Mouse (Mus musculus): ENCODE data around the gene Commd9. TPM values are rescaled to one million over a fixed set of nuclear protein-coding genes. Genes with fewer than 3 reads are reported as not detected.

Gene Commd9
- polyA plus RNA-seq, 1 experiment from 2014 or later = 85.3 TPM

- peak; percentile 65; the same call in 1 of the 2 replicates for ATAC-seq (ENCODE audit: low FRiP score)
- H3K4me2 ChIP-seq (replicated peaks) = no peak overlapping the region; the same call in 1 of the 2 replicates
These were observed 5.1 kb downstream of the Commd9 start for GRCm38 (mm10) chr2:101891143-101891542.

GRCm38 (mm10) chr2:101894126-101894525 lies 8.1 kb downstream of the Commd9 start:
- Histone ChIP-seq H3K9me3 (replicated peaks) (no peaks in the 10 kb centered on the region), H3K4me3 (no peak overlapping the region), H3K4me2 (replicated peaks) (no peak overlapping the region), H3K36me3 (0 out of 2 replicates have a peak, but pooled peaks cover 10% of the 10 kb centered on the region), H3K9ac (no peak overlapping the region), H3K4me1 (peaks cover 24% of the 10 kb centered on the region), H3K27me3 (no peaks in the 10 kb centered on the region), H3K27ac (no peak overlapping the region)
- ATAC-seq (ENCODE audit: low FRiP score) = no peak
- WGBS = 94% methylated on average over 3 of the region's 3 CpGs

More at GRCm38 (mm10) chr2:101891143-101891542, 5.1 kb downstream of the Commd9 start:
- H3K4me1 ChIP-seq = peaks cover 24% of the 10 kb centered on the region
- no peak overlapping the region for H3K4me3 ChIP-seq
- H3K9ac ChIP-seq = no peak overlapping the region
- H3K36me3 ChIP-seq = 0 out of 2 replicates have a peak, but pooled peaks cover 3% of the 10 kb centered on the region
- no peaks in the 10 kb centered on the region for H3K27me3 ChIP-seq
- WGBS = 36% methylated on average over 7 of the region's 7 CpGs
- H3K9me3 ChIP-seq (replicated peaks) = no peaks in the 10 kb centered on the region
- peak overlapping the region; percentile 67 for H3K27ac ChIP-seq

GRCm38 (mm10) chr2:101896425-101897204 lies 10.6 kb downstream of the Commd9 start:
- no peak overlapping the region for H3K4me3 ChIP-seq
- H3K4me1 ChIP-seq = peaks cover 16% of the 10 kb centered on the region
- no peak overlapping the region for H3K9ac ChIP-seq
- peak; percentile 39; the same call in 1 of the 2 replicates for ATAC-seq (ENCODE audit: low FRiP score)
- H3K27me3 ChIP-seq = no peaks in the 10 kb centered on the region
- no peak overlapping the region for H3K4me2 ChIP-seq (replicated peaks)
- no peaks in the 10 kb centered on the region for H3K9me3 ChIP-seq (replicated peaks)
- peaks cover 28% of the 10 kb centered on the region for H3K36me3 ChIP-seq
- 62% methylated on average over 10 of the region's 10 CpGs for WGBS
- 0 out of 2 replicates have a peak overlapping the region, but pooled peaks have one; percentile 23 for H3K27ac ChIP-seq

- no peak overlapping the region for H3K9ac ChIP-seq
- peaks cover 19% of the 10 kb centered on the region for H3K36me3 ChIP-seq
- no peak for ATAC-seq (ENCODE audit: low FRiP score)
- 79% methylated on average over 4 of the region's 4 CpGs for WGBS
- H3K4me1 ChIP-seq = peaks cover 6% of the 10 kb centered on the region
- H3K9me3 ChIP-seq (replicated peaks) = no peaks in the 10 kb centered on the region
- H3K4me3 ChIP-seq = no peak overlapping the region
- no peak overlapping the region for H3K4me2 ChIP-seq (replicated peaks)
- H3K27me3 ChIP-seq = no peaks in the 10 kb centered on the region
- H3K27ac ChIP-seq = no peak overlapping the region
These were observed 16.1 kb downstream of the Commd9 start for GRCm38 (mm10) chr2:101902196-101902595.

- Histone ChIP-seq H3K27me3 (no peaks in the 10 kb centered on the region), H3K9ac (peak overlapping the region; percentile 46; the same call in 1 of the 2 replicates), H3K36me3 (peaks cover 11% of the 10 kb centered on the region; the same call in 1 of the 2 replicates), H3K9me3 (replicated peaks) (no peaks in the 10 kb centered on the region), H3K27ac (peak overlapping the region; percentile 56; the same call in 1 of the 2 replicates), H3K4me1 (peaks cover 16% of the 10 kb centered on the region), H3K4me3 (no peak overlapping the region), H3K4me2 (replicated peaks) (peak overlapping the region; percentile 29)
- 23% methylated on average over 21 of the region's 21 CpGs for WGBS
- ATAC-seq (ENCODE audit: low FRiP score) = peak; percentile 74
These were observed 19.7 kb downstream of the Commd9 start for GRCm38 (mm10) chr2:101905534-101906378.

- peaks cover 8% of the 10 kb centered on the region; the same call in 1 of the 2 replicates for H3K36me3 ChIP-seq
- H3K27me3 ChIP-seq = no peaks in the 10 kb centered on the region
- WGBS = 54% methylated on average over 5 of the region's 5 CpGs
- H3K9ac ChIP-seq = 0 out of 2 replicates have a peak overlapping the region, but pooled peaks have one; percentile 46
- no peak overlapping the region for H3K4me2 ChIP-seq (replicated peaks)
- no peak overlapping the region for H3K4me3 ChIP-seq
- H3K9me3 ChIP-seq (replicated peaks) = no peaks in the 10 kb centered on the region
- H3K27ac ChIP-seq = no peak overlapping the region
- peaks cover 16% of the 10 kb centered on the region for H3K4me1 ChIP-seq
- ATAC-seq (ENCODE audit: low FRiP score) = peak; percentile 27
These were observed 20.3 kb downstream of the Commd9 start for GRCm38 (mm10) chr2:101906379-101906690.

- Histone ChIP-seq H3K9me3 (replicated peaks) (no peaks in the 10 kb centered on the region), H3K9ac (no peak overlapping the region), H3K4me3 (no peak overlapping the region), H3K4me1 (peaks cover 16% of the 10 kb centered on the region), H3K27ac (no peak overlapping the region), H3K36me3 (peaks cover 7% of the 10 kb centered on the region; the same call in 1 of the 2 replicates), H3K27me3 (no peaks in the 10 kb centered on the region), H3K4me2 (replicated peaks) (no peak overlapping the region)
- no peak for ATAC-seq (ENCODE audit: low FRiP score)
- 65% methylated on average over 10 of the region's 10 CpGs for WGBS
These were observed 21.5 kb downstream of the Commd9 start for GRCm38 (mm10) chr2:101907386-101908022.

- no peak overlapping the region for H3K4me3 ChIP-seq
- H3K36me3 ChIP-seq = peaks cover 7% of the 10 kb centered on the region; the same call in 1 of the 2 replicates
- H3K9me3 ChIP-seq (replicated peaks) = no peaks in the 10 kb centered on the region
- no peaks in the 10 kb centered on the region for H3K27me3 ChIP-seq
- H3K9ac ChIP-seq = no peak overlapping the region
- H3K4me1 ChIP-seq = peaks cover 16% of the 10 kb centered on the region
- H3K4me2 ChIP-seq (replicated peaks) = no peak overlapping the region
- no peak for ATAC-seq (ENCODE audit: low FRiP score)
- 76% methylated on average over 13 of the region's 13 CpGs for WGBS
- no peak overlapping the region for H3K27ac ChIP-seq
These were observed 22.7 kb downstream of the Commd9 start for GRCm38 (mm10) chr2:101908773-101909172.

- Histone ChIP-seq H3K4me3 (no peak overlapping the region), H3K27ac (no peak overlapping the region), H3K36me3 (peaks cover 7% of the 10 kb centered on the region; the same call in 1 of the 2 replicates), H3K9me3 (replicated peaks) (no peaks in the 10 kb centered on the region), H3K4me1 (peaks cover 16% of the 10 kb centered on the region), H3K9ac (no peak overlapping the region), H3K4me2 (replicated peaks) (no peak overlapping the region), H3K27me3 (no peaks in the 10 kb centered on the region)
- ATAC-seq (ENCODE audit: low FRiP score) = no peak
- WGBS = 80% methylated on average over 15 of the region's 15 CpGs
These were observed 23.5 kb downstream of the Commd9 start for GRCm38 (mm10) chr2:101909326-101910080.

- WGBS = 78% methylated on average over 7 of the region's 7 CpGs
- no peak overlapping the region for H3K27ac ChIP-seq
- ATAC-seq (ENCODE audit: low FRiP score) = peak; percentile 60
These were observed 32.5 kb downstream of the Commd9 start for GRCm38 (mm10) chr2:101918518-101918917.

GRCm38 (mm10) chr2:101920136-101920554 lies 34.1 kb downstream of the Commd9 start:
- no peak overlapping the region for H3K9ac ChIP-seq
- no peaks in the 10 kb centered on the region for H3K9me3 ChIP-seq (replicated peaks)
- 35% methylated on average over 2 of the region's 2 CpGs for WGBS
- no peak overlapping the region for H3K4me2 ChIP-seq (replicated peaks)
- no peaks in the 10 kb centered on the region for H3K36me3 ChIP-seq
- no peak overlapping the region for H3K4me3 ChIP-seq
- ATAC-seq (ENCODE audit: low FRiP score) = peak; percentile 62
- peaks cover 18% of the 10 kb centered on the region for H3K4me1 ChIP-seq
- H3K27ac ChIP-seq = peak overlapping the region; percentile 71
- H3K27me3 ChIP-seq = no peaks in the 10 kb centered on the region

More at GRCm38 (mm10) chr2:101918518-101918917, 32.5 kb downstream of the Commd9 start:
- H3K4me3 ChIP-seq = no peak overlapping the region
- H3K4me2 ChIP-seq (replicated peaks) = no peak overlapping the region
- no peaks in the 10 kb centered on the region for H3K9me3 ChIP-seq (replicated peaks)
- no peaks in the 10 kb centered on the region for H3K36me3 ChIP-seq
- peaks cover 18% of the 10 kb centered on the region for H3K4me1 ChIP-seq
- H3K9ac ChIP-seq = no peak overlapping the region
- H3K27me3 ChIP-seq = no peaks in the 10 kb centered on the region
